Mouse (Mus musculus): ENCODE results near the gene 1700016D06Rik. TPM values are rescaled to one million over a fixed set of nuclear protein-coding genes. Genes with fewer than 3 reads are reported as not detected.
A peak's percentile ranks its signal among the peaks of the same experiment; 100 is the strongest.

1700016D06Rik gene
- polyA plus RNA-seq, 1 experiment = not detected

- no peak for TF ChIP-seq TAL1 (IDR thresholded peaks at IDR 0.05; ENCODE audit: low read length)
These were observed 27.8 kb upstream of the 1700016D06Rik start for GRCm38 (mm10) chr8:11728482-11729295.

GRCm38 (mm10) chr8:11727651-11728481 is 27.0 kb upstream of the 1700016D06Rik start, which contains the start of gene Arhgef7:
Gene Arhgef7 (plus strand): TSS chr8:11727721.
- Histone ChIP-seq H3K27me3 (ENCODE audit: control insufficient read depth) (peaks cover 60% of the 10 kb centered on the region), H3K4me3 (replicated peaks) (peak within 1 kb of the TSS; percentile 51), H3K4me1 (ENCODE audit: control insufficient read depth) (no peaks in the 10 kb centered on the region)

More at GRCm38 (mm10) chr8:11728482-11729295, 27.8 kb upstream of the 1700016D06Rik start:
- Histone ChIP-seq H3K27me3 (ENCODE audit: control insufficient read depth) (peaks cover 60% of the 10 kb centered on the region), H3K9me3 (ENCODE audit: control insufficient read depth, low read length) (no peaks in the 10 kb centered on the region), H3K4me1 (ENCODE audit: control insufficient read depth) (no peaks in the 10 kb centered on the region), H3K4me3 (replicated peaks) (peak overlapping the region; percentile 51), H3K36me3 (ENCODE audit: control insufficient read depth) (no peaks in the 10 kb centered on the region)

GRCm38 (mm10) chr8:11727273-11727650 is 26.4 kb upstream of the 1700016D06Rik start:
- TF ChIP-seq TAL1 (IDR thresholded peaks at IDR 0.05; ENCODE audit: low read length) (no peak), GATA1 (IDR thresholded peaks at IDR 0.05; ENCODE audit: low read length) (no peak)
- Histone ChIP-seq H3K4me1 (ENCODE audit: control insufficient read depth) (no peaks in the 10 kb centered on the region), H3K9me3 (ENCODE audit: control insufficient read depth, low read length) (no peaks in the 10 kb centered on the region), H3K4me3 (replicated peaks) (peak overlapping the region; percentile 43), H3K36me3 (ENCODE audit: control insufficient read depth) (no peaks in the 10 kb centered on the region), H3K27me3 (ENCODE audit: control insufficient read depth) (peaks cover 60% of the 10 kb centered on the region)

More at GRCm38 (mm10) chr8:11727651-11728481, 27.0 kb upstream of the 1700016D06Rik start, which contains the start of gene Arhgef7:
- TF ChIP-seq GATA1 (IDR thresholded peaks at IDR 0.05; ENCODE audit: low read length) (no peak), TAL1 (IDR thresholded peaks at IDR 0.05; ENCODE audit: low read length) (no peak)
- Histone ChIP-seq H3K36me3 (ENCODE audit: control insufficient read depth) (no peaks in the 10 kb centered on the region), H3K9me3 (ENCODE audit: control insufficient read depth, low read length) (no peaks in the 10 kb centered on the region)

- Histone ChIP-seq H3K9me3 (ENCODE audit: control insufficient read depth, low read length) (no peaks in the 10 kb centered on the region), H3K27me3 (ENCODE audit: control insufficient read depth) (no peaks in the 10 kb centered on the region), H3K4me1 (ENCODE audit: control insufficient read depth) (no peaks in the 10 kb centered on the region), H3K36me3 (ENCODE audit: control insufficient read depth) (no peaks in the 10 kb centered on the region), H3K4me3 (replicated peaks) (no peak overlapping the region)
- TF ChIP-seq GATA1 (IDR thresholded peaks at IDR 0.05; ENCODE audit: low read length) (no peak), TAL1 (IDR thresholded peaks at IDR 0.05; ENCODE audit: low read length) (no peak)
These were observed 16.3 kb upstream of the 1700016D06Rik start for GRCm38 (mm10) chr8:11717194-11717593.

DNA sequence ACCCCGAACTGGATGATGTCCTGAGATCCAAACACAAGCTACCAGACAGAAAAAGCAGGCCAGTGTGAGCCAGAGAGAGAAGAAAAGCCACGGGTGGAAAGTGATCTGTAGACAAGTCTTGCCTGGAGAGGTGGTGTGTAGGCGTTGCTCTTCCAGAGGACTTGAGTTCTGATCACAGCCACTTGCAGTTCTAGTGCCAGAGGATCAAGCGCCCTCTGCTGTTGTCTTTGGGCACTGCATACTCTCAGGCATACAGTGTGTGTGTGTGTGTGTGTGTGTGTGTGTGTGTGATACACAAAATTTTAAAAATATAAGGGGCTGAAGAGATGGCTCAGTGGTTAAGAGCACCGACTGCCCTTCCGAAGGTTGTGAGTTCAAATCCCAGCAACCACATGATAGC is 11.4 kb upstream of the 1700016D06Rik start:
- H3K27me3 ChIP-seq (ENCODE audit: control insufficient read depth) = no peaks in the 10 kb centered on the region

GRCm38 (mm10) chr8:11710415-11710814 is 9.6 kb upstream of the 1700016D06Rik start:
- no peaks in the 10 kb centered on the region for H3K4me1 ChIP-seq (ENCODE audit: control insufficient read depth)
- H3K4me3 ChIP-seq (replicated peaks) = no peak overlapping the region
- H3K27me3 ChIP-seq (ENCODE audit: control insufficient read depth) = no peaks in the 10 kb centered on the region
- TF ChIP-seq GATA1 (IDR thresholded peaks at IDR 0.05; ENCODE audit: low read length) = no peak
- no peak for TF ChIP-seq TAL1 (IDR thresholded peaks at IDR 0.05; ENCODE audit: low read length)
- H3K36me3 ChIP-seq (ENCODE audit: control insufficient read depth) = no peaks in the 10 kb centered on the region
- no peaks in the 10 kb centered on the region for H3K9me3 ChIP-seq (ENCODE audit: control insufficient read depth, low read length)

More for the DNA sequence above, 11.4 kb upstream of the 1700016D06Rik start:
- no peak overlapping the region for H3K4me3 ChIP-seq (replicated peaks)
- no peaks in the 10 kb centered on the region for H3K36me3 ChIP-seq (ENCODE audit: control insufficient read depth)
- H3K9me3 ChIP-seq (ENCODE audit: control insufficient read depth, low read length) = no peaks in the 10 kb centered on the region
- no peak for TF ChIP-seq GATA1 (IDR thresholded peaks at IDR 0.05; ENCODE audit: low read length)
- TF ChIP-seq TAL1 (IDR thresholded peaks at IDR 0.05; ENCODE audit: low read length) = no peak
- no peaks in the 10 kb centered on the region for H3K4me1 ChIP-seq (ENCODE audit: control insufficient read depth)

GRCm38 (mm10) chr8:11709542-11709941 is 8.7 kb upstream of the 1700016D06Rik start:
- H3K4me1 ChIP-seq (ENCODE audit: control insufficient read depth) = peaks cover 4% of the 10 kb centered on the region
- H3K36me3 ChIP-seq (ENCODE audit: control insufficient read depth) = no peaks in the 10 kb centered on the region
- H3K4me3 ChIP-seq (replicated peaks) = no peak overlapping the region
- TF ChIP-seq GATA1 (IDR thresholded peaks at IDR 0.05; ENCODE audit: low read length) (no peak), TAL1 (IDR thresholded peaks at IDR 0.05; ENCODE audit: low read length) (no peak)
- H3K27me3 ChIP-seq (ENCODE audit: control insufficient read depth) = no peaks in the 10 kb centered on the region
- H3K9me3 ChIP-seq (ENCODE audit: control insufficient read depth, low read length) = no peaks in the 10 kb centered on the region; the same call in 1 of the 2 replicates

DNA sequence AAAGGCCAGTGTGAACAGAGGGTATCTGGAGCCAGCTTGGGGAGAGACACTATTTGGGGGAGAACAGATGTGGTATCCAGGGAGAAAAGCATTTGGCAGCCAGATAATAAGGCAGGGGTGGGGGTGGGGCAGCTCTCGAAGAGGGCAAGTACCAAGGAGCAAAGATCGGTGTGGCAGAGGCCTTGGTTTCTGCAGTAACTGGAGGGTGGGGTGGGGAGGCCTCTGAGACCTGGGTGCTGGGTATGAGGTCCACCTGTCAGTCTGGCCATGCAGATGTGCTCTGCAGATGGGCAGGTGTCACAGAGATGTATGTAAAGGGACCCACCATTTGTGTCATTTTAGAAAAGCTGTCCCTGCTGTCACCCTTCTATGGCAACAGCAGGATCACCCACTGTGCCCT is 8.0 kb upstream of the 1700016D06Rik start:
- no peaks in the 10 kb centered on the region; the same call in 1 of the 2 replicates for H3K9me3 ChIP-seq (ENCODE audit: control insufficient read depth, low read length)
- peaks cover 4% of the 10 kb centered on the region for H3K4me1 ChIP-seq (ENCODE audit: control insufficient read depth)
- no peak for TF ChIP-seq TAL1 (IDR thresholded peaks at IDR 0.05; ENCODE audit: low read length)
- no peak for TF ChIP-seq GATA1 (IDR thresholded peaks at IDR 0.05; ENCODE audit: low read length)
- no peaks in the 10 kb centered on the region for H3K36me3 ChIP-seq (ENCODE audit: control insufficient read depth)
- no peak overlapping the region for H3K4me3 ChIP-seq (replicated peaks)
- H3K27me3 ChIP-seq (ENCODE audit: control insufficient read depth) = no peaks in the 10 kb centered on the region

DNA sequence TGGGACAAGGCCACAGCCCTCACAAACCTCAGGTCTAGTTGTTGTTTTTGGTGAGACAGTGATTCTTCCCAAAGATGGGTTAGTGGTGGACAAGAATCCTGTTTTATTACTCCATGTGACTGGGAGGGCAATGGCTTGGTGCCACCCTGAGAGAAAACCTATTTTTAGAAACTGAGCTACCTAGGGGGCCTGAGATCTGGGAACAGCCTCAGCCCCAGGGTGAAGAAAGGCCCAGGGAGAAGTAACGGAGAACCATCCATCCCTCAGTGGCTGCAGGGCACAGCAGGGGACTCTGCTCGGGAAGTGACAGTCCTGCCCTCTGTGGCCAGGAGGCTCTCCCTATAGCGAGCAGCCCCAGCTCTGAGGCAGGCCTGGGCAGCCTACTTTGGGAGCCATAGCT is 6.8 kb upstream of the 1700016D06Rik start:
- TF ChIP-seq GATA1 (IDR thresholded peaks at IDR 0.05; ENCODE audit: low read length) (no peak), TAL1 (IDR thresholded peaks at IDR 0.05; ENCODE audit: low read length) (no peak)
- H3K27me3 ChIP-seq (ENCODE audit: control insufficient read depth) = no peaks in the 10 kb centered on the region
- H3K4me1 ChIP-seq (ENCODE audit: control insufficient read depth) = peaks cover 4% of the 10 kb centered on the region
- no peaks in the 10 kb centered on the region; the same call in 1 of the 2 replicates for H3K9me3 ChIP-seq (ENCODE audit: control insufficient read depth, low read length)
- no peak overlapping the region for H3K4me3 ChIP-seq (replicated peaks)
- H3K36me3 ChIP-seq (ENCODE audit: control insufficient read depth) = no peaks in the 10 kb centered on the region
